Mouse (Mus musculus) layer of hippocampus, postnatal 36 days (tissue): ENCODE results near the gene Rho. TPM values are rescaled to one million over a fixed set of nuclear protein-coding genes. Genes with fewer than 3 reads are reported as not detected.

Experiments
- DNase-seq, 2 experiments: peaks; one replicate each; pipeline ENCODE4 v3.0.0; 2022
- total RNA-seq, 2 experiments: library from RNA; stranded (reverse); gene quantifications; 2 replicates each; pipeline ENCODE4 v1.2.3; 2021

Rho gene
- total RNA-seq, 2 experiments from 2014 or later: 0.52 to 0.83 TPM

- DNase-seq: no peak
Measured at GRCm38 (mm10) chr6:115915601-115916445, 15.7 kb upstream of the Rho start.

GRCm38 (mm10) chr6:115916611-115917010 is 14.9 kb upstream of the Rho start:
- DNase-seq: no peak

DNA sequence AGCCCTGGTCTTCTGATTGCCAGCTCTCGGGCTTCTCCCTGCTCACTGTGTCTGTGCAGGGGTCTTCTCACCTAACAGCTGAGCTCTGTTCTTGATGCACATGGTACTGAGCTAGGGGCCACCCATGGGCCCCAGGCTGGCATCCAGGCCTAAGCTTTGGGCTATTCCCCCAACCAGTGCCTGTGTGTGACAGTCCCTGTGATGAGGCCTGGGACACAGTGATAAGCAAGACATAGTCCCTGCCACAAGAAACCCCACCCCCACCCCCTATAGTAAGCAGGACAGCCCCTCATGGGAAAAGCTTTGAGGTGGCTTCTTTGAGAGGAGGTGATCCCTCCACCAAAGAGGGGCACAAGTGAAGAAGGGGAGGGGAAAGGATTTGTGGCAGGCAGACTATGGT is 12.9 kb upstream of the Rho start:
- no peak for DNase-seq

DNA sequence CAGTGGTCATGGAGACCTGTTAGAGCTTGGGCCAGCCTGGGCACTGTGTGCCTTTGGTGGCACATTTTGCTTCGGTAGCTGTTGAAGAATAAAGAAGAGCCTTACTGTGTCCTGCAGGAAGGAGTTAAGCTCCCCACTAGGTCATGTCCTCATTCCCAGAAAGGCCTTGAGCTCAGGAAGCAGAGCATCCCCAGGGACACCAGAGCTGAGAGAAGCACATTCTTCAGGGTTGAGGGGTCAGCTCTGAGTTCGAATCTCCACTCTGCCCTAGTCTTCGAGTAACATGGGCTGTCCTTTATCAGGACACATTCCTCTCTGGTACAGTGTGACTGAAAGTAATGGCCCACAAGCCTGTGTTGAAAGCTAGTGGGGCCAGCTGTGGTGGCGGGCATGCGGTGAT is 11.7 kb upstream of the Rho start:
- DNase-seq: no peak

DNA sequence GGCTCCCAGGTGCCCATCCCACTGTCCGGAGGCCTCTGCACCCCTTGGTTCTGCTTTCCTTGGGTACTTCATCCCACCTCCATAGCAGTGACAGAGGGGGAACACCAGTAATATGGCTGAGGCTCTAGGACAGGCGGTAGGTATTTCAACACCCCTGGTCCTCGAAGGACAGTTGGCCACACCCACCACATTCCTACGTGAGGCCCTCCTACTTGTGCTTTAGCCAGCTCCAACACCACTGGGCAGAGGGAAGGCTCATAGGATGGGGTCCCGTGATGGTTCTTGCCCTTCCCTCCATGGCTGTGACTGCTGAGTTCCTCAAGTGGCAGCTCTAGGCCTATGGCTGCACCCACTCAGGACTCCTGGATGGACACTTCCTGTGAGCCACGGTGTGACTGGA is 6.7 kb upstream of the Rho start:
- DNase-seq: no peak

DNA sequence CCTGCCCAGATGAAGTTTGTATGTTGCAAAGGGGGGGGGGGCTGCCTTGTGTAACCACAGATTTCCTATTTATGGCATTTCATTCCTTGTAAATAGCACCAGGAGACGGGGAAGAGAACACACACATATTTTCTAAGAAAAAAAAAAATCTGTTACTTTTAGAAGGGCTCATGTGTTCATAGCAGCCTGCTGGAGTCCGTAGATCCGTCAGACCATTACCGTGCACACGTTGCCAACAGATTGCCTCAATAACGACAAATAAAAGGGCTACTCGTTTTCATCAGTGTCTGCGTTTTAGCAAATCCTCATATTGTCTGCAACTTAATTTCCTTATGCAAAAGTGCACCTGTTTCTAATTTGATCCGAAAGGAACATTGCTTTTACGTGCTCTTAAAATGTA is 5.1 kb upstream of the Rho start:
- DNase-seq: no peak

DNA sequence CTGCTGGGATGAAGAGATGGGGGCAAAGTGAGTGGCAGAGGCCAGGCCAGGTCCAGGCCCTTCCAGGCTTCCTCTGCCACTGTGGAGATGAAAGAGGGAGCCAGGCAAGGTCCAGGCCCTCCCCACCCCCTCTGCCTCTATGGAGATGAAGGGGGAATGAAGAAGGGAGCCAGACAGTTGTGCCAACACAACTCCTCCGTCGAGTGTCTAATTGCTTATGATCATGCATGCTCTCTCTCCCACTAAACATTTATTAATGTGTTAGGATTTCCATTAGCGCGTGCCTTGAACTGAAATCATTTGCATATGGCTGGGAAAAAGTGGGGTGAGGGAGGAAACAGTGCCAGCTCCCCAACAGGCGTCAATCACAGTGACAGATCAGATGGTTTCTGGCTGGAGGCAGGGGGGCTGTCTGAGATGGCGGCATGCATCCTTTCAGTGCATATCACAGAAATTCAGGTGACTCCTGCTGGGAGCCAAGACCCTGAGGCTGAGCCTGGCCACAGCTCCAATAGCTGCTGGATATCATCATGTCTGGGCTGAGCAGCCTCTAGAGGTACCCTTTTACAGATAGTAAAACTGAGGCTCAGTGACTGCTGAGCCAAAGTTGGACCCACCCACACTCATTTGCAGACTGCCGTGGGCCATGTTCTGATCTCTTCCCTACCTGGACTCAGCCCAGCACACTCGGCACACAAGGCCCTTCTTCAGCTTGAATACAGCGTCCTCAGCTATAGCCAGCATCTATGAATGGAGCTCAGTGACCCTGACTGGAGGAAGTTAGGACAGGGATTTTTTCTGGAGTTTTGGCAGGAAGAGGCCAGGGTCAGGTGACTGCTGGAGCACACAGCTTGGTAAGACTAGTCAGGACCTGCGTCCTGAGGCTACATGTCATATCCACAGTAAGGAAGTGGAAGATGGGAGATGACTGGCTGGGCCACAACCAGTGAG is 4.0 kb upstream of the Rho start:
- no peak for DNase-seq

DNA sequence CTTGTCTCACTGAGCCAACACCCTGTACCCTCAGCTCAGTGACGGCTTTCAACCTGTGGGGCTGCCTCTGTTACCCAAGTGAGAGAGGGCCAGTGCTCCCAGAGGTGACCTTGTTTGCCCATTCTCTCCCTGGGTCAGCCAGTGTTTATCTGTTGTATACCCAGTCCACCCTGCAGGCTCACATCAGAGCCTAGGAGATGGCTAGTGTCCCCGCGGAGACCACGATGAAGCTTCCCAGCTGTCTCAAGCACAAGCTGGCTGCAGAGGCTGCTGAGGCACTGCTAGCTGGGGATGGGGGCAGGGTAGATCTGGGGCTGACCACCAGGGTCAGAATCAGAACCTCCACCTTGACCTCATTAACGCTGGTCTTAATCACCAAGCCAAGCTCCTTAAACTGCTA is 1.5 kb upstream of the Rho start:
- no peak for DNase-seq

DNA sequence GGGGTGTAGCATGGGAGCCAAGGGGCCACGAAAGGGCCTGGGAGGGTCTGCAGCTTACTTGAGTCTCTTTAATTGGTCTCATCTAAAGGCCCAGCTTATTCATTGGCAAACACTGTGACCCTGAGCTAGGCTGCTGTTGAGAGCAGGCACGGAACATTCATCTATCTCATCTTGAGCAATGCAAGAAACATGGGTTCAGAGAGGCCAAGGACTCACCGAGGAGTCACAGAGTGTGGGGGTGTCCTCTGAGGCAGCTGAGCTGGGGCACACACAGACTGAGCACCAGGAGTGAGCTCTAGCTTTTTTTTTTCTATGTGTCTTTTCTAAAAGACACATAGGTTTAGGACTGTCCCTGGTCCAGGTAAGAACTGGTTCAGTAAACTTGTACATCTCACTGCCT is 843 bp downstream of the Rho start:
- DNase-seq: no peak

DNA sequence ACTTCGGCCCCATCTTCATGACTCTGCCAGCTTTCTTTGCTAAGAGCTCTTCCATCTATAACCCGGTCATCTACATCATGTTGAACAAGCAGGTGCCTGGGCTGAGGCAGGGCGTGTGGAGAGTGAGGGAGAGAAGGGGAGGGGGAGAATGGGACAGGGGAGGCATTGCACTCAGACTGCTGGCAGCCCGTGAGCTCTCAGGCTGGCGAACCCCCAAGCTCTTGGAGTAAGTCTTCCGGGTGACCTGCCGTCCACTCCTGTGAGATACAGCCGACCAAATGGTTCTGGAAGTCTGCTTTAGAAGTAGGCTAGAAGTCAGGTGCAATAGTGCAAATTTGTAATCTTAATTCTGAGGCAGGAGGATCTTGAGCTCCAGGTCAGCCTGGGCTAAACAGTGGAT is 4.0 kb downstream of the Rho start:
- DNase-seq: no peak

- DNase-seq: no peak
Measured at GRCm38 (mm10) chr6:115938011-115938410, 6.5 kb downstream of the Rho start.

GRCm38 (mm10) chr6:115938798-115939197 is 7.2 kb downstream of the Rho start:
- no peak for DNase-seq

DNA sequence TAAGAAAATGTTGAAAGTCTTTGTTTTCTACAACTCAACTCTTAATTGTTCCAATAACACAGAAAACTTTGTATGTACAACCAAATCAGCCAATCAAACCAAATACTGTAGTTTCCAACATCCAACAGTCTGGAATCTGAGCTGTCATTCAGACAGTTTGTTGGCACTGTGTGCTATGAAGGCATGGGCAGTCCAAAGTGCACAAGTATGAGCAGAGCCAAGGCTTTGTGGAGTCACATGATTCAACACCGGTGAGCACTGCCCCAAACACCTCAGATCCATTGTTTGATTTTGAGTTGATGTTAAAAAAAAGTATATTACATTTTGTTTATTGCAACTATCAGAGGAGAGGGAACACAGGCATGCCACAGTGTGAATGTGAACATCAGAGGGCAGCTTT is 9.1 kb downstream of the Rho start:
- DNase-seq: no peak

DNA sequence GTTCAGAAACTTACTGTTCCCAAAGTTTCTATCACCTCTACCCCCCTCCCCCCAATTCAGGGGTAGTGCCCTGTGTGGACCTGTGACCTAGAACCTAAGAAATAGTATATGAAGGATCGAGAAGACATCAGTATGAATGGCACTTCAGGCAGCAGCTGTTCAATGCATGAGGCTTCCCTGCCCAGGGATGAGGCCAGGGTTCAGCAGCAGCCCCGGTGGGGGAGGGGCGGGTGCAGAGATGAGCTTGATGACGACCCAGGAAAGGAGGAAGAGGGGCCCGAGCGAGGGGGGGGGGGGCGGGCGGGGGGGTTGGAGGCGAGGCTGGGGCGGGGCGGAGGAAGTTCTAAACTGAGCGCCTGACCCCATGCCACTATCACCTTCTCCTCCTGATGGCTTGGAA is 9.6 kb downstream of the Rho start:
- DNase-seq: no peak

DNA sequence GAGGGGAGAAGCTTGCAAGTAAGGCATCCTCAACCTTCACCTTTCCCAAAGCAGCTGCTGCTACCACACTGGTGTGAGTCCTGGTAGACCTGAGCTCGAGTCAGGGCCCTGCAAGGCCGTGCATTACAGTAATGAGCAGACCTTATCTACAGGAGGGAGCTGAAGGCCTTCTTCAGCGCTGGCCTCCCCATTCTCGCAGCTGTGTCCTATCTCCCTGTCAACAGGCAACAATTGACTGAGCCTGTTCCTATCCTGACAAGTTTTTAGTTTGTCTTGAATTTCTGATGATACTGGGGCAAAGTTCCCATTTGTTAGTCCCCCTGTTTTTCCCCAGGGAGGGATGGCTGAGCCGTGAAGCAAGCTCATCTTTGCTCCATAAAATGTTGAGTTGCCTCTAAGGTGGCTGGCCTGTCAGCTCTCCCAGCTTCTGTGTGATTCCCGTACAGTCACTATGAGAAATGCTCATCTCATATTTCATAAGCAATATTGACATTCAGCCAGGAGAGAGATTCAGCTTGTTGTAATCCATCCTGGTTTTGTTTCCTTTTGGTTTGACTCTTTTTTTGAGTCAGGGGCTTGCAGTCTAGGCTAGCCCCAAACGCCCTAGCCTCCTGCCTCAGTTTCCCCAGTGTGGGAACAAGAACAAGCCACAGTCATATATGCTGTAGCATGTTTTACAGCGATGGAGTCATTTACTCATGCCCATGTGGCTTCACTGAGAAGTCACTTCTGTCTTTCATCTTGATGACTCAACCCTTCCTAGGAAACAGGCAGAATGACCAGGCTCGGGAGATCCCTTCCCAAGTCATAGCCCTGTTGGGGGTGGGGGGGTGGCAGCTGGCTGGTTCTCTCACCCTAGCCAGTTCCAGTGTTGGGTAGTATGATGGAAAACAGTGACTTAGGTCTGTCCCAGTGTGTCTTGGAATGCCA is 12.2 kb downstream of the Rho start:
- DNase-seq: no peak

GRCm38 (mm10) chr6:115944638-115945037 is 13.1 kb downstream of the Rho start, which contains the start of gene H1foo:
Gene H1foo (plus strand): TSS chr6:115944938.
- no peak for DNase-seq

- DNase-seq: no peak
Measured at GRCm38 (mm10) chr6:115945633-115946032, 14.1 kb downstream of the Rho start.

GRCm38 (mm10) chr6:115946389-115946788 is 14.8 kb downstream of the Rho start:
- DNase-seq: no peak

GRCm38 (mm10) chr6:115954506-115955074 is 23.0 kb downstream of the Rho start:
- no peak for DNase-seq

DNA sequence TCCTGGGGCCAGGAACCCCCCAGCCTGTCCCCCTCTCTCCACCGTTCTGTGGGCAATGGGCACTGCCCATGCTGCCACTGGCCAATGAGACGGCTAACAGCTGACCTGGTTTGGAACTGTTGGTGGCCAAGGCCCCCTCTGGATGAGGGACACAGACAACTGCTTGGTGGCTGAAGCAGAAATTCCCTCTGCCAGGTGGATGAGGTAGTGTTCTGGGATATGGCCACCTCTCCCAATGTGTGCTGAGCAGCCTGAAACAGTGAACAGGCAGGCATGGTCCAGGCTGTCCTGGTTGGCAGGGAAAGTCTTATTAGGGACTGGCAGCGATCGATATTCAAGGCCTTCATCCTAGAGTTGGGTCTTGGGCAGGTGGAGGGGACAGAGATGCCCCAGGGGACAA is 23.6 kb downstream of the Rho start:
- DNase-seq: no peak

DNA sequence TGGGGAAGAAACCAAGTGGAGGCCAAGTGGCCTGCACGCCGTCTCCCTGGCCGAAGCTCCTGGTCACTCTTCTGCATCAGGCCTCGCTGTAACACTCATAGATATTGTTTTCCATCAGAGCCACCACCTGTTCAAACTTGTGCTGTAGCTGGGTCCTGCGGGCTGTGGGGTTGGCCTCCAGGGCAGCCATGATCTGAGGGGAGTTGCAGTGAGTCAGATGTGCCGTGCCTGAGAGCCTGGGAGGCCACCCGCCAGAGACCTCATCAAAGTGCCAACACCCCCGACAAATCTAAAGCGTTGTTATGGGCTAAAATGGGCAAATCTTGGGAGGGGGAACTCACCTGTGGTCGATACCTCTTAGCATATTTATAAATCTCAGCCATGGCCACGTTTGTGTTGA is 24.1 kb downstream of the Rho start:
- DNase-seq: no peak

GRCm38 (mm10) chr6:115956418-115956921 is 24.9 kb downstream of the Rho start:
- no peak for DNase-seq
